Mouse (Mus musculus): ENCODE measurements around the gene Hgd.
A peak's percentile ranks its signal among the peaks of the same experiment; 100 is the strongest.

Gene Hgd

DNA sequence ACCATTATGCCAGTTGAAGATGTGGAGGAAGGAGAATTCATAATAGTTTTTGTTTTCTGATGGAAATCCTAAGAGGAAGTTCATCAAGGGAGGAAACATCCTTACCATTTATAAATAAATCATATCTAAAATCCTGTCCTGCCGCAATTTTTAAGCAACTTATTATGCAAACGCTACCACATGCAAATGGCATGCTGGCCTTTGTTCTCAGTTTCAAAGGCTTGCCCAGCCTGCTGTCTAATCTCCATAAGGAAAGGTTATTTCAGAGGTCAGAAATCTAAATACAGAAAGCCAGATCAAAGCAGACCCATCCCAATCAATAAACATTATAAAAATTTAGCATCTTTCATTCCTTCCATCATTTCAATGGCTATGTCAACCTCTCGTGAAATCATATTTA lies 1.9 kb downstream of the Hgd start:
- DNase-seq (ENCODE audit: low read depth), result no peak

DNA sequence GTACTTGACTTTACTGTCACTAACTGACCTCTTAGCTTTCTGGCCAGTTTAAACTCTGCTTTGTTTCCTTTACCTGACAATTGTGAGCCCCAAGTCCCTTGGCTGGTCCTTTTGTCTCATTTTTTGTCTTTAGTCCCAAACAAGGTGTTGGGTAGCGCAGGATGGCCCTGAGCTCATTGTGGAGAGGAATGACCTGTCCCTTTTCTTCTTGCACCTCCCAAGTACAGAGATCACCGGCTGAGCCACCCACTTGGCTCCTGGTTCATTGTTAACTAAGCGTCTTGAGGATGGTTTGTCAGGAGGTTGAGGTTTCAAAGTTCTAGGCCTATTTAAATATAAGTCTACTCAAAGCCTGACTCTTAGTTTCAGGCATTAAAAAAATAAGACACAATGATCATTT lies 3.4 kb downstream of the Hgd start:
- no peak for DNase-seq (ENCODE audit: low read depth)

DNA sequence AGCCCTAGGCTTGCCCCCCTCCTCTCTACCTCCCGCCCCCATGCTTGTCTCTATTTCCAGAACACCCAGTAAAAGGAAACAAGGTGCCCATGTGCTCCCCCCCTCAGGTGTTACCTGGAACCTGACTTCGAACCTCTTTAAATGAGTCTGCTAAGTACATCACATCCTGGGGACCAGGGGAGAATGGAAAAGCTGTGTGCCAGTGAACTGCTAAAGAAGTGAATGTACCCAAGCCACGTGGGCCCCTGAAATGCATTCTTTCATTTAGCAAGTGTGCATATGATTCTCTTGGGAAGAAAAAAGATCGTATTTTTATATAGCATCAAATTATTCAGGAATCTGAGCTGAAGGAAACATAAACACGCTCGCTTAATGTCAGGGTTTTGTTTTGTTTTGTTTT lies 3.8 kb downstream of the Hgd start:
- DNase-seq (ENCODE audit: low read depth), result no peak

DNA sequence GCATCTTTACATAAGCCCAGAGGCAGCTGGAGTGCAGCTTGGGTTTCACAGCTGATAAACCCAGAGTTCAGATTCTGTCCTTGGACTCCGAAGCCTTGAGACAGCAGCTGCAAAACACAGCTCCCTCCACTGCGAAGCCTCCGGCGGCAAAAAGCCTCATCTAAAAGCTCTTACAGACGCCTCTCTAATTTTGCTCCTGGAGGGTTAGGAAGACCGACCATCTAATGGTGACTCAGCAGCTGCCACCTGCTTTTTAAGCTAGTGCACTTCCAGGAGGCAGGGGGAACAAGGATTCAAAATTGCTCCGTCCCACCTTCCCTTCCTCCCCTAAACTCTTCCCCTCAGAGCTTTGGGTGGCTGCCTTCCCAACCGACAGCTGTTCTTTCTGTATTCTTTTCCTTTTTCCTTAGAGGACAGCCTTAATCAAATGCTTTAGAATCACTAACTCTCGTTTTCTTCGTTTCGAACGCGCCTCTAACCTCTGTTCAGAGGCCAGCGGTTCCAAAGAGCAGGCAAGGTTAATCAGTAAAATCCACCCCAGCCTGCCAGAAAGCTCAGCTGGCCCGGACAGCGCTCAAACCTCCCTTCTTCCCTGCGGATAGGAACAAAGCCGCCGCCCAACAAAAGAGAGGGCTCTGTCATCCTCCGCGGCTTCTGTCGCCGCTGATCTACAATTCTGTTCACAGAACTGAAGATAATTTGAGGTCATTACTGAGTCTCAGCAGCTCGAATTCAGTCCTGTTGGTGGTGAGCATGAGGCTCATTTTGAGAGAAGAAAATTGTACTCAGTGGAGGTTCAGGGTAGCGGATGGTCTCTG lies 4.5 kb downstream of the Hgd start:
- peak; percentile 4 for DNase-seq (ENCODE audit: low read depth)

DNA sequence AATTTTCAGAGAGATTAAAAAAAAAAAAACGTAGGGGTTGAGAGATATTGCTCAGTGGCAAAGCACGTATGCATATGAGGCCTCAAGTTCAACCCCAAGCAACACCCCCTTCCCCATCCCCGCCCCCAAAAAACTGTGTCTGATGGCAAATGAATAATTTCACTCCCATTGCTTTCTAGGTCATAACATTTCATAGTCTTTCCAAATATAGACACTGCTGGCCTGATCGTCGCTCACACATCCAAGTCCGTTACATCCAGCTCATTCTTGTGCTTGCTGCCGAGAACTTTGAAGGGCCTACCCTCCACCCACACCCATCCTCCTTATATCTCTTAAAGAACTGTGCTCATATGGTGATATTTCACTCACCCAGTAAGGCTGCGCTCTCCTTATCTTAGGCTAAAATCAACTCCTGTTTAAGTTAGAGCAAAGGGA lies 5.2 kb downstream of the Hgd start:
- no peak for DNase-seq (ENCODE audit: low read depth)

DNA sequence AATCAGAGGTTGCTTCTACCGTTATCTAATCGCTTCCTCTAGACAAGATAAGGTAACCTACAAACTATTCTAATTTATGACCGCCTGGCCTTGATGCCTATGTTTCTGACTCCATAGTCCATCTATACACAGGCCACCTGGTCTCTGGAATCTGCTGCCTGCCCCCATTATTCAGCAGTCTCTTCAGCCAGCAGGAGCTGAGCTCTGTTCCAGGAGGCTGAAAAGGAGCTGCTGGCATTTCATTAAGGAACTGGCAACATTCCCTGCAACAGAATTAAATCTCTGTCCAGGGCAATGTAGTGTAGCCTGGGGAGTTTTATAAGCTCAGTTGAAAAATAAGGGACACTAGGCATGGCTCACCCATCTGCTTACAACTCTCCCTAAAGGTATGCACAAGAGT lies 11.0 kb downstream of the Hgd start:
- DNase-seq (ENCODE audit: low read depth), result no peak

DNA sequence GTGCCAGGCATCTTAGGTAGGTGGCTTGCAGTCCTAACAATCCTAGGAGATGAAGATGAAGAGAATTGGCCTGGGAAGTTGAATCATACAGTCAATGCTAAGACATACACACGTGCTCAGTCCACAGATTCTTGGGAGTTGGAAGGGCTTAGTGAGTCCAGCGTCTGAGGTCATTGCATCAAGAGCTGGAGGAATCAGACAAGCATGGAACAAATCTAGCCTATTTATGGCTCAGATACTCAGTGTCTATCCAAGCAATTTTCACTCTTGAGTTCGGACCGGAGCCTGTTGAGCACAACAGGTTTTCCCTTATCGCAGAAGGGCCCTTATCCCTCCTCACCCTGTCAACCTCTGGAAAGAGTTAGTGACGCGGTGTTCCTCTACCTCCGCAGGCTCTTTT lies 11.6 kb downstream of the Hgd start:
- DNase-seq (ENCODE audit: low read depth), result no peak

DNA sequence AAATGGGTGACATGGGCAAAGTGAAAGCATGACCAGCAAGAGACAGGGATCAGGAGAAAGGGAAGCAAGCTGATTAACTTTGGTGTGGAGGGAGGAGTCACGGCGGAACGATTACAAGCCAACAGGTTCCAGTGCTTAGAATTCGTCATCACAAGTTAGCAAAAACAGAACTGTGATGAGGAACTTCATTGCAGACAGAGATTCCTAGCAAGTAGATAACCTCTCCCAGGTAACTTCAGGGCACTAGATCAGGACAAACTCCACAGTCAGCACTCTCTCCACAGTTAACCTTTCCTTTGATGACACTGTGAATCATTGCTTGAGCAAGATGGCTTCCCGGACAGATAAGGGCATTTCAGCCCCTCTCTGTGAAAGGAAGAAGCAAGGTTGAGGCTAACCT lies 17.5 kb downstream of the Hgd start:
- no peak for DNase-seq (ENCODE audit: low read depth)

DNA sequence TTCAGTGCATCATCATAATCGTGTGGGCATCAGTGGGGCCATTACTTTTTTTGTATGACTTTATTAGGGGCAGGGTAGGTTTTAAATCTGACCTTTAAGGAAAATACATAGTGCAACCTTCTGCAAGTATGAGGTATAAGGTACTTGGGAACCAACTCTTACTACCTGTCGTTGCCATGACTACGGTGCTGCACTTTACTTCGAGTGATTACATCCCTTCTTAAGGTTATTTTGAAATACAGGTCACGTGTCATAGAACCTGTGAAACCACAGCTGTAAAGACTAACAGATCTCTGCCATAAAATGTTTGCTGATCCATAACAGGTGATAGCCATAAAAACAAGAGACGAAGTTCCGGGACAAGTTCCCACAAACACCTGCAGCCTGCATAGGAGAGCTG lies 18.5 kb downstream of the Hgd start:
- DNase-seq (ENCODE audit: low read depth), result no peak

DNA sequence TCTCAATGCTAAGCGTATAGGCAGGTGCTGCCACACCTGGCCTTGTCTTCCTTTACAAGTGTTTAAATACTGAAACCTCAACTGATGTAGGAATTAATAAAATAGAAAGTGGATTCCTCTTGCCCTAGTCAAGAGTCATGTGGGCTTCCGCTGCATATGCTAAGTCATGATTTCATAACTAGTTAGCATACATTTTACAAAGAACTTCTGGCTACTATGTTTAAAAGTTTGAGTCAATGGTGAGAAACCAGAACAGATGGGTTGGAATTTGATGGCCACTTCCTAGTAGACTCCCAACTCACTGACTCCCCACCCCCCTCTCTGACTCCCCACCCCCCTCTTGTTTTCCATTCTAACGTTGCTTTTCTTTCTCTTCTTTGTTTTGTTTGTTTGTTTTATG lies 19.4 kb downstream of the Hgd start:
- no peak for DNase-seq (ENCODE audit: low read depth)

DNA sequence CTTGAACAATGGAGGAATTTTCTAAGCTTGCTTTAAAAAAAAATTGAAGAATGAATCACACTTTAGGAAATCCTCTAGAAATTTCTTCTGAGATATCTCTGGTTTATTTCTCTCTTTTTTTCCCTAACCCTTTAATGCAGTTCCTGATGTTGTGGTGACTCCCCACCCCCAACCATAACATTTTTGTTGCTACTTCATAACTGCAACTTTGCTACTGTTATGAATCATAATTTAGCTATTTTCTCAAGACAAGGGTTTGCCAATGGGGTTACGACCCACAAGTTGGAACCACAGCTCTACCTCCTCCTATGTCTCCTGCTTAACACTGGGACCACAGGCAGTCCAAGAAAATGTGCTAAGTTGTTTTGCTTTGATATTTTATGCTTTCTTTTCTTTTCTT lies 23.5 kb downstream of the Hgd start:
- no peak for DNase-seq (ENCODE audit: low read depth)

DNA sequence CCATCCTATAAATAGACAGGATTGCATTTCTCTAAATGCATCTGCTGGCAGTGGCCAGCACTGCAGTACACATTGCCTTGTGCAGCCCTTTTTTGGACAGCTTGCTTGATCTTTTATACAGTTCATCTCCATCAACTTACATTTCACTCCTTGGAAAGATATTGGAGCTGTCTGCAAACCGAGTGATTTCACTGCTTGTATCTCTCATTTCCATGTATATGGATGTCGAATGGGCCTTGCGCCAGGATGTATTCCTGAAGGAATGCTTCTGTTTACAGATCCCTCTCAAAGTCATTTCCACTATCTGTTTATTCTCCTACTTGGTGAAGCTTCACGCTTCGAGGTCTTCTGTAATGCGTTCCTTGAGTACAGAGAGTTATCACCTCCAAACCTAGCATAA lies 24.3 kb downstream of the Hgd start:
- DNase-seq (ENCODE audit: low read depth), result no peak

DNA sequence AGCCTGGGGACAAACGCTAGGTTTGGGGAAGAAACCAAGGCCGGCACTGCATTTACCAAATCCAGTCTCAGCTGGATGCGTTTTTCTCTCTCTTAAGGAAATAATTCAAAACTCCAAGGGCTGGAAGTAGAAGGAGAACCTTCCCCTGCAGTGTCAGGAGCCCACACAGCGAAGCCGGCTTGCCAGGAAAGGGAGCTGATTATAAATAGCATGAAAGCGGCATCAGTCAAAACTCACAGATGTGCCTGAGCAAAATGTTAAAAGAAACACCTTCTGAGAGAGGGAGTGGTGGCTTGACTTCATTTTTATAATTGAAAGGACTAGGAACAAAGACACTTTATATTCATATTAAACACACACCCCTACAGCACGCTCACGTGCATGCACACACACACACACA lies 30.4 kb downstream of the Hgd start:
- no peak for DNase-seq (ENCODE audit: low read depth)

DNA sequence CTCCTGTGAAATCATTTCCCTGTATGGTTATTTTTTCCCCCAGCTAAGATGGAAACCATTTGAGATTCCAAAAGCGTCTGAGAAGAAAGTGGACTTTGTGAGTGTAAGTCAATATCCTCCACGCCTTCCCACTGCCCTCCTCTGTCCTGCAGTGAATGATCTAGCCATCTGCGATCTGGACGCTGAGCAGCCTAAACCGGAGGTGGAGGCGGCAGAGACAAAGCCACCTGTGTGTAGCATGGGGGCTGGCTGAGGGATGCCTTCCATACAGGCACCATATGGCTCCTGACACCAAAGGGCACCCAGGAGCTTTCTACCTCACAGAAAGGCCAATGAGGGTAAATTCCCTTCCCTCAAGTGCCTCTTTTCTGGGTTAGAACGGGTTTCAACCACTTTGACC lies 31.1 kb downstream of the Hgd start:
- no peak for DNase-seq (ENCODE audit: low read depth)

DNA sequence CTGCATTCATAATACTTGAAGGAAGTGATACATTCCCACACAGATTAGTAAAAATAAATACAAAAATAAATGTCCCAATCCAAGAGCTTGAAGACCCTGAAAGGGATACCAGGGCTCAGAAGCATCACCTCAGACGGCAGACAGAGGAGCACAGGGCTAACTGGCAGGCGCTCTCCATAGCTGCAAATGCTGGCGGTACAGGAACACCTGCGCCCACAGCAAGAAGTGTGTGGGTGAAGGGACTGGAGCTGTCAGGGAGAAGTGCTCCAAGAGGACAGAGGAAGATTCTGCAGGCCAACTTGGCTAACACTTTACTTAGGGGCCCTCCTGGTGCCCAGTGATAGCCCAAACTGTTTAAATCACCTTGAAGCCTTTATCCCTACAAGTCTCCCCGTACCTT lies 32.1 kb downstream of the Hgd start:
- no peak for DNase-seq (ENCODE audit: low read depth)

DNA sequence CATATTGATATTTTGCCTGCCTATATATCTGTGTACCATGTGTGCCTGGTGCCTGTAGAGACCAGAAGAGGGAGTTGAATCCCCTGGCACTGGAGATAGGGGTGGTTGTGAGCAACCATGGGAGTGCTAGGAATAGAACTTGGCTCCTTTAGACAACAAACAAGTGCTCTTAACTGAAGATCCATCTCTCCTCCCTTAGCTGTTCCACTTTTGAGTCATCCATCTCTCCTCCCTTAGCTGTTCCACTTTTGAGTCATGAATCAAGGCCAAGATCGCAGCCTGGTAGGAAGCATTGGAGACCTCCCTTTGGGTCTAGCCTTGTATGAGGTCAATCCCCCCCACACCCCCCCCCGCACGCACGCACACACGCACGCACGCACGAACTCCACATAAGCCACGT lies 34.6 kb downstream of the Hgd start:
- DNase-seq (ENCODE audit: low read depth), result no peak

DNA sequence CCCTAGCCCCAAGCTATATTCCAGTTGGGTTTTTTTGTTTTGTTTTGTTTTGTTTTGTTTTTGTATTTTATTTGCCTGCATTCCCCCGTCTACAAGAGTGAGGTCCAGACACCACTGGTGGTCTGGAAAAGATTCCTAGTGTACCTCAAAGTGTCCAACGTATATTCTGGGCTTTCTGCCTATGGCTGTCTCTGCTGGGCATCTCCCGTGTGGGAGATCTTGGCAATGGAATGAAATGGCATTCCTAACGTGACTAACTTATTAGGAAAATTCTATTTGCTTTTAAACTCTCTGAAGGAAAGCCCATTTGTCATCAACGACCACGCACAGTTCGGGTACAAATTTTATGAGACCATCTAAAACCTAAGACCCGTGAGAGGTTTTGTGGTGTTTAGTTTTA lies 35.5 kb downstream of the Hgd start:
- no peak for DNase-seq (ENCODE audit: low read depth)

DNA sequence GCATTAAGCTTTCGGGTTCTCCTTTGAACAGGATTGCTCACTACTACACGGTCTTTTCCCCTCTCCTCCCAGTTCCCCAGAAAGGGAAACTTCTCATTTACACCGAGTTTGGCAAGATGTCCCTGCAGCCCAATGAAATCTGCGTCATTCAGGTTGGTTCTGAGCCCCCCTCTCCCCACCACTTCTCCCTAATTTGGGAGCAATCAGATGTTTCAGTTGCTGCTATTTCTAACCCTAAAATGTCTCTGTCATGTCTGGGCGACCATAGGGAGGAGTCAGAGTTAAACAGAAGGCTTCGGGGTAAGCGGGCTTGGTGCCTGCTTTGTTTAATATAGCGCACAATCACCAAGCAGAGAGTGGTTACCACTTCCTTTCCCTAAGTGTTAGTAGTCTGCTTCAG lies 36.2 kb downstream of the Hgd start:
- DNase-seq (ENCODE audit: low read depth), result no peak

DNA sequence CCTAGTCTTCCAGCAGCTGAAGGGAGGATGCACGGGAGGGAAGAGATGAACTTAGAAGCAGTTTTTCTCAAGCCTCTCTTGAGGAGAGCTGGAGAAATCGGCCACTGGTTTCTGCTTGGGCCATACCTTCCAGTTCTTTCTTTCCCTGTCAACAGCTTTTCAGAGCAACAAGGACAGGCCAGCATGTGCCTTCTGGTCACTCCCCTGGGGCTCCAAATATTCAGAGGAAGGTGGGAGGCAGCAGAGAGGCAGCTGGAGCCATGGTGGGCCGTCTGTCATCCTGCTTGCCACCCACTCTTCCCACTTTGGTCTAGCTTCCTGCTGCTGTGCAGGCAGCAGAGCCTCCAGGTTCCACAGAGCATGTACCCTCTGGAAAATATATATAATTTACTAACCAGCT lies 37.7 kb downstream of the Hgd start:
- no peak for DNase-seq (ENCODE audit: low read depth)

DNA sequence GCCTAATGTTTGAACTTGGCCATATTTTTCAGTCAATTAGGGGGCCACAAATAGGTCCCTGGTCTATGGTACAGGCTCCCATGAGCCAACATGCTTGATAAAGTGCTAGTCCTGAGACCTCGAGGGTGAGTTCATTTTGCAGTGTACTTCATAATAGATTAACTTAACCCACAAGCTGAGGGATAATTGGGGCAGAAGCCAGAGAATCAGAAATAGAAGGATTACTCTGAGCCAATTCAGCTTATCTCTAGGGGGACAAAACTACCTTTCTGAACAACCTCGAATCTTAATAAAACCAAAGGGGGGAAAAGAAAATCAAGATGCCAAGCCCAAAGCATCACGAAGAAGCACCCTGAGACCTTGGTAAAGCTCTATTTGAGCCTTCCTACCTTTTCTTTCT lies 42.5 kb downstream of the Hgd start:
- no peak for DNase-seq (ENCODE audit: low read depth)

DNA sequence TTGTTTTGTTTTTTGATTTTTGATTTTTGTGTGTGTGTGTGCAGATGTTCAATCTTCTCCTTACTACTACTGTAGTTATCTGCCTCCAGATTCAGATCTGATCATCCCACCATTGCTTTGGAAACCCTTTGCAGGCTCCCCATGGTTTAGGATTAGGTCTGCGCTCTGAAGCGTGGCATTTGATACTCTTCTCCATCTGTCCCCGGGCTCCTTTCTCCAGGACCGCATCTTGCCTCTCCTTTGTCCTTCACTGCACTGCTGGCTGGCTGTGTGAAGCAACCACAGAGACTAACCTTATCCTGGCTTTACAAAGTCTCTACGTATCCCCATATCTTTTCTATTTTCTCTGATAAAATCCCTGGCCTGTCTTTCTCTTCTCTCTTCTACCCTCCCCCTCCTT lies 43.0 kb downstream of the Hgd start:
- DNase-seq (ENCODE audit: low read depth), result no peak

DNA sequence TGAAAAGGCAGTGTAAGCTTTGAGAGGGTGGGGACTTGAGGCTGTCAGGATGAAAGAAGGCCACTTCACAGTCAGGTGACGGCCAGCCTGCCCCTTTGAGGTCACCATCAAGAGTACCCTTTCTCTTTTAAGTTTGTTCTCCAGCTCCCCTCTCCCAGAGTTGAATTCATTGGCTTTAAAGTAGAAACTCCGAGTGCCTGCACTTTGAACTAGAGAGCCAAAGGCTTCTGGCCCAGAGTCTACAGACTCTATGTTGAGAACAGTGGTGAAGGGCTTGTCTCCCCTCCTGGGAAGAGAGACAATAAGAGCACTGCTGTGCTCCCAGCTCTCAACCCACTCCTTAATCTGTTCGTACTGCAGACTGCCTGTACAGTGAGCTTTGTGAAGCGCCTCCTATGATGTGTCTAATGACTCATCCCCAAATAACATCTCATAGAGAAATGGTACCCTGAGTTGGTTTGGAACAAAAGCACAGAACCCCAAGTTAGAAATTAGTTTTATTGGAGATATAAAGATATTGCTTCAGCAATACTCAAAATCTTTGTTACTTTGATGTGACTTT lies 46.5 kb downstream of the Hgd start:
- no peak for DNase-seq (ENCODE audit: low read depth)

DNA sequence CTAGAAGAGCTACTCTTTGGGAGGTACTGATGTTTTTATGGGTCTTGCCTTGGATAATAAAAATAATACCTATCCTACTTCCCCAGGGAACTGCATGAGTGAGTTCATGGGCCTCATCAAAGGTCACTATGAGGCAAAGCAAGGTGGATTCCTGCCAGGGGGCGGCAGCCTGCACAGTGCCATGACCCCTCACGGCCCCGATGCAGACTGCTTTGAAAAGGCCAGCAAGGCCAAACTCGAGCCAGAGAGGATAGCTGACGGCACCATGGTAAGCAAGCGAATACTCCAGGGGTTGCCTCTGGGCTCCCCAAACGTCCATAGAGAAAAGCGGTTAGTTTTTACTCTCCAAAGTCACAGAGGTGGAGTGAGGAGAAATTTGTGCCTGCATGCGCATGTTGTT lies 48.4 kb downstream of the Hgd start:
- DNase-seq (ENCODE audit: low read depth), result no peak

DNA sequence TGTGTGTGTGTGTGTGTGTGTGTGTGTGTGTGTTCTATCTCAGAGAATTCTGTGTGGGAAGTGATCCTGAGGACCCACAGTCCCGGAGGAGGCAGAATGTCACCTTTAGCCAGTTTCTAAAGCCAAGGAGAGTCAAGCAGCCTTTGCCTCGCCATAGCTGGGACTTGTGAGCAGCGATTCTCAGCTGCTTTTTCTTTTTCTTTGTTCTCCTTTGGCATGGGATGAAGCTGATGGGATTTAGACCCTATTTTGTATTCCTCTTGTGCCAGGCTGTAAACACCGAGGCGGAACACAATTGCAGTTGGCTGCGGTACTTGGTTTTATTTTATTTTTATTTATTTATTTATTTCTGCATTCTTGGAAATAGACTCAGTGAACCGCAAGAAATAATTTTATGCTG lies 49.1 kb downstream of the Hgd start:
- no peak for DNase-seq (ENCODE audit: low read depth)

Measured in c-Kit-positive CD71-negative TER-119-negative erythroid progenitor cells, embryonic 14.5 days (primary cell).